Mouse (Mus musculus): Measurements from ENCODE around the gene Afmid. TPM values are rescaled to one million over a fixed set of nuclear protein-coding genes. Genes with fewer than 3 reads are reported as not detected.
A peak's percentile ranks its signal among the peaks of the same experiment; 100 is the strongest.

Gene Afmid
- total and polyA plus RNA-seq, 3 experiments, result 3.3 to 3.8 TPM; not detected in 1

GRCm38 (mm10) chr11:117780582-117781111 is 45.1 kb upstream of the Afmid start:
- Histone ChIP-seq H3K36me3 (ENCODE audit: control insufficient read depth in 1 of 2, insufficient read depth in 2 of 2, low read length in 2 of 2) (no peaks in the 10 kb centered on the region), H3K4me1 (ENCODE audit: control insufficient read depth in 1 of 2, insufficient read depth in 2 of 2, low read length in 2 of 2) (peaks cover 3 to 13% of the 10 kb centered on the region in 2 experiments; a peak in 2 of 4 replicates)
- TF ChIP-seq TAL1 (IDR thresholded peaks at IDR 0.05; ENCODE audit: low read length) (peak; percentile 65), MYB (IDR thresholded peaks at IDR 0.05; ENCODE audit: low read depth, low read length) (0 out of 2 replicates have a peak, but pooled peaks have one; percentile 42), E2F4 (IDR thresholded peaks at IDR 0.05; ENCODE audit: borderline replicate concordance, low read depth, low read length) (no peak), RCOR1 (IDR thresholded peaks at IDR 0.05; ENCODE audit: low read depth, low read length) (no peak), KAT2A (conservative IDR thresholded peaks at IDR 0.05; ENCODE audit: low read depth, low read length) (peak; percentile 38; the same call in 1 of the 2 replicates), TCF12 (IDR thresholded peaks at IDR 0.05; ENCODE audit: low read depth, low read length) (peak; percentile 76), MEF2A (IDR thresholded peaks at IDR 0.05; ENCODE audit: extremely low read depth, insufficient replicate concordance, low read depth, low read length, poor library complexity, severe bottlenecking) (no peak), MAX (IDR thresholded peaks at IDR 0.05; ENCODE audit: low read length) (peak; percentile 99), ETS1 (IDR thresholded peaks at IDR 0.05; ENCODE audit: low read depth, low read length) (peak; percentile 80), CHD2 (IDR thresholded peaks at IDR 0.05; ENCODE audit: low read length) (no peak), EP300 (IDR thresholded peaks at IDR 0.05; ENCODE audit: low read depth in 1 of 2, low read length in 2 of 2) (peak; percentile 31 to 90; a peak in 3 of 4 replicates), MYC (IDR thresholded peaks at IDR 0.05; ENCODE audit: low read depth, low read length) (peak; percentile 59), ZKSCAN1 (IDR thresholded peaks at IDR 0.05; ENCODE audit: low read depth, low read length) (no peak), RAD21 (IDR thresholded peaks at IDR 0.05; ENCODE audit: low read depth, low read length) (no peak), GABPA (IDR thresholded peaks at IDR 0.05; ENCODE audit: low read depth, low read length) (no peak), NRF1 (IDR thresholded peaks at IDR 0.05; ENCODE audit: insufficient read depth, low read depth, low read length, poor library complexity, severe bottlenecking) (0 out of 2 replicates have a peak, but pooled peaks have one; percentile 6), MAFK (IDR thresholded peaks at IDR 0.05; ENCODE audit: borderline replicate concordance, low read depth, low read length) (no peak), ZNF384 (IDR thresholded peaks at IDR 0.05; ENCODE audit: low read depth, low read length) (no peak), POLR2AphosphoS2 (IDR thresholded peaks at IDR 0.05; ENCODE audit: low read length) (no peak; the same call in 1 of the 2 replicates), CHD1 (IDR thresholded peaks at IDR 0.05; ENCODE audit: low read depth, low read length) (no peak), USF2 (IDR thresholded peaks at IDR 0.05; ENCODE audit: borderline replicate concordance in 1 of 2, insufficient read depth in 1 of 2, low read depth in 1 of 2, low read length in 2 of 2) (peak; percentile 95 to 97), HCFC1 (IDR thresholded peaks at IDR 0.05; ENCODE audit: low read depth, low read length) (peak; percentile 38; the same call in 1 of the 2 replicates), POLR2A (IDR thresholded peaks at IDR 0.05; ENCODE audit: control insufficient read depth in 1 of 2, insufficient read depth in 1 of 2, low read depth in 1 of 2, low read length in 2 of 2, poor library complexity in 1 of 2) (peak in 1 of 2 experiments; percentile 52; a peak in 3 of 4 replicates), GATA1 (IDR thresholded peaks at IDR 0.05; ENCODE audit: low read depth, low read length) (peak; percentile 85), ELF1 (IDR thresholded peaks at IDR 0.05; ENCODE audit: low read depth, low read length) (no peak), BHLHE40 (IDR thresholded peaks at IDR 0.05; ENCODE audit: borderline replicate concordance, low read depth, low read length) (peak; percentile 86; the same call in 1 of the 2 replicates), CTCF (IDR thresholded peaks at IDR 0.05 in 2 of 3, conservative IDR thresholded peaks at IDR 0.05 in 1 of 3; ENCODE audit: control insufficient read depth in 1 of 3, insufficient read depth in 1 of 3, low read depth in 2 of 3, low read length in 3 of 3, poor library complexity in 1 of 3, severe bottlenecking in 1 of 3) (0 out of 6 replicates have a peak, but pooled peaks of 2 of the 3 experiments have one; percentile 5 to 15), ZC3H11A (IDR thresholded peaks at IDR 0.05; ENCODE audit: low read depth, low read length) (no peak), ZMIZ1 (IDR thresholded peaks at IDR 0.05; ENCODE audit: low read depth, low read length) (no peak; the same call in none of the 2 replicates), MAZ (IDR thresholded peaks at IDR 0.05; ENCODE audit: low read depth, low read length) (0 out of 2 replicates have a peak, but pooled peaks have one; percentile 19), POLR2AphosphoS5 (IDR thresholded peaks at IDR 0.05; ENCODE audit: borderline replicate concordance, low read depth, low read length) (no peak), TBP (IDR thresholded peaks at IDR 0.05; ENCODE audit: low read depth, low read length) (peak; percentile 47; the same call in 1 of the 2 replicates), MXI1 (IDR thresholded peaks at IDR 0.05; ENCODE audit: low read depth, low read length) (peak; percentile 99), USF1 (IDR thresholded peaks at IDR 0.05; ENCODE audit: low read depth, low read length) (peak; percentile 99), JUND (IDR thresholded peaks at IDR 0.05; ENCODE audit: low read depth, low read length) (no peak), NELFE (IDR thresholded peaks at IDR 0.05; ENCODE audit: low read depth, low read length) (peak; percentile 47)

More at GRCm38 (mm10) chr11:117780582-117781111, 45.1 kb upstream of the Afmid start:
- Histone ChIP-seq H3K4me3 (ENCODE audit: control insufficient read depth in 1 of 2, insufficient read depth in 1 of 2, low read depth in 2 of 2, low read length in 2 of 2) (peak overlapping the region; percentile 74 to 81), H3K27me3 (ENCODE audit: control insufficient read depth in 1 of 2, insufficient read depth in 2 of 2, low read length in 2 of 2) (no peaks in the 10 kb centered on the region), H3K9me3 (replicated peaks; ENCODE audit: insufficient read depth, low read length) (no peaks in the 10 kb centered on the region), H3K9ac (ENCODE audit: control insufficient read depth, low read depth, low read length, poor library complexity, severe bottlenecking) (peak overlapping the region; percentile 82), H3K27ac (ENCODE audit: control insufficient read depth, low read depth, low read length) (peak overlapping the region; percentile 96), H3K79me2 (ENCODE audit: control insufficient read depth, insufficient read depth, low read length, poor library complexity) (peaks cover 34% of the 10 kb centered on the region)
- peak; percentile 100 for DNase-seq (ENCODE audit: low read depth, low spot score)
